Mouse (Mus musculus): ENCODE data around the gene Myrip.

DNA sequence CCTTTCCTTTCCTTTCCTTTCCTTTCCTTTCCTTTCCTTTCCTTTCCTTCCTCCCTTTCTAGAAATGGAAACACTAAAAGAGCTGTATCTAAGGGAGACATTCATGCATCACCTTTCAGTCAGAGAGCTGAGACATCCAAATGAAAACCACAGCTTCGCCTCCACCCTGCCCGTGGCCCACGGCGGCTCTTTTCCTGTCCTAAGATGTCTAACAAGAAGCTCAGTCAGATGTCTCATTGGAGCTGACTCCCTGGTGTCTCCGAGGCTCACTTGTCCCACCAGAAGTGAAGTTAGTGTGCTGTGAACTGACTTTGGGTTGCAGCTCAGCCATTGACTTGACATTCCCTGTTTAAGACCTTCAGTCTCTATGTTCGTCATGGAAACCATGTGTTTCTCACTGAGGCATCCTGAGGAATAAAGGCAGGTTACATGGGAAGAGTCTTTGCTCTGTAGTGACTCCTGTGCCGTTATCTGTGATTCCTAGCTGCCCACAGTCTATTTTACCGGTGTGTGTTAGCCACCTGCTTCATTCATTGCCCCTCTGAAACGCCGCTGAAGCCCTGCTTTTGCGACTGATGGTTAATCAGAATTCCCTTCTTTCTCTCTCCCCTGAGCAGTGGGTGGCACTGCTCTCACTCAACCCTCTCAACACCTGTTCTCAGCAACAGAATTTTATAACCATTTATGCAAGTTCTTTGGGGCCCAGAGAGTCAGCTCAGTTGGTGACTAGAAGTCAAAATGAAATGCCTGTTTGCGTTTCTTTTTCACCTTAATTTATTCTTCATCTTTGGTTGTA is 53.4 kb downstream of the Myrip start:
- no peak for TF ChIP-seq CTCF (IDR thresholded peaks at IDR 0.05; ENCODE audit: extremely low read depth, insufficient read depth, low read length)
- no peak for TF ChIP-seq POLR2A (IDR thresholded peaks at IDR 0.05; ENCODE audit: extremely low read depth, insufficient read depth, low read length)

Data from cortical plate, adult 2 months (tissue).